Mouse (Mus musculus): ENCODE data around the gene Bbs7. TPM values are rescaled to one million over a fixed set of nuclear protein-coding genes. Genes with fewer than 3 reads are reported as not detected.

Bbs7 gene
- polyA plus RNA-seq (2012; rRNA removed) = 16.8 and 19.7 TPM in 2 replicates

GRCm38 (mm10) chr3:36613202-36613907 lies at the start of gene Bbs7:
Gene Bbs7, minus strand, starts transcription at chr3:36613477.

GRCm38 (mm10) chr3:36571827-36572378 lies 41.4 kb downstream of the Bbs7 start, which contains the start of gene Ccna2:
Gene Ccna2, minus strand, starts transcription at chr3:36572150.

GRCm38 (mm10) chr3:36552406-36553047 lies 60.8 kb downstream of the Bbs7 start, which contains the start of gene Exosc9:
Gene Exosc9, plus strand, starts transcription at chr3:36552606.

Other genes starting within 250 kb of the Bbs7 start
- gene Anxa5, start 137.6 kb downstream of the Bbs7 start, polyA plus RNA-seq (2012; rRNA removed) = 54.1 and 69.3 TPM in 2 replicates
- gene 1810062G17Rik, start 137.5 kb downstream of the Bbs7 start, polyA plus RNA-seq (2012; rRNA removed) = 0.41 TPM in 1 of 2 replicates, not detected in the other
- 0.54 and 0.70 TPM in 2 replicates for gene Gm11549, start 91.7 kb downstream of the Bbs7 start, polyA plus RNA-seq (2012; rRNA removed)
- gene Exosc9, start 60.9 kb downstream of the Bbs7 start, polyA plus RNA-seq (2012; rRNA removed) = 46.7 and 48.3 TPM in 2 replicates
- 23.9 and 26.5 TPM in 2 replicates for gene Ccna2, start 41.3 kb downstream of the Bbs7 start, polyA plus RNA-seq (2012; rRNA removed)
- gene Trpc3, start 76.7 kb upstream of the Bbs7 start, polyA plus RNA-seq (2012; rRNA removed) = 12.0 and 16.0 TPM in 2 replicates
- gene 4932438A13Rik, start 249.6 kb upstream of the Bbs7 start, polyA plus RNA-seq (2012; rRNA removed) = 52.1 and 58.0 TPM in 2 replicates